Mouse (Mus musculus) kidney, postnatal 0 days (tissue): Measurements from ENCODE around the gene Megf11. TPM values are rescaled to one million over a fixed set of nuclear protein-coding genes. Genes with fewer than 3 reads are reported as not detected.

Experiments used
- ATAC-seq: fragments of 200-750 bp; cut with Nextera tagmentation; replicated peaks from 2 replicates; pipeline ENCODE4 v1.8.0; 2017; ENCODE audit warnings: low read depth, moderate number of reproducible peaks, moderate TSS enrichment, moderate library complexity; ENCODE audit not compliant: low FRiP score
- DNase-seq: peaks from one replicate; pipeline ENCODE4 v3.0.0-alpha.2; 2016; ENCODE audit warnings: low spot score
- H3K27ac ChIP-seq: fragments of 300-500 bp; sonication (generic); 2 replicates; pipeline ENCODE4 v1.5.1; 2014; ENCODE audit warnings: mild to moderate bottlenecking
- H3K27me3 ChIP-seq: fragments of 300-500 bp; sonication (generic); 2 replicates; pipeline ENCODE4 v1.6.1; 2014; ENCODE audit warnings: low read length, mixed read lengths; ENCODE audit not compliant: insufficient read depth
- H3K36me3 ChIP-seq: fragments of 300-500 bp; sonication (generic); 2 replicates; pipeline ENCODE4 v1.6.1; 2014; ENCODE audit warnings: low read length, mixed read lengths; ENCODE audit not compliant: insufficient read depth
- H3K4me1 ChIP-seq: fragments of 300-500 bp; sonication (generic); replicated peaks from 2 replicates; pipeline ENCODE4 v1.6.1; 2014; ENCODE audit warnings: antibody characterized with exemption, low read length, mixed read lengths; ENCODE audit not compliant: insufficient read depth
- H3K4me2 ChIP-seq: fragments of 300-500 bp; sonication (generic); 2 replicates; pipeline ENCODE4 v1.6.1; 2014; ENCODE audit warnings: mild to moderate bottlenecking, low read length, moderate library complexity, mixed read lengths
- H3K4me3 ChIP-seq: fragments of 300-500 bp; sonication (generic); replicated peaks from 2 replicates; pipeline ENCODE4 v1.5.1; 2014; ENCODE audit warnings: low read depth, low read length
- H3K9ac ChIP-seq: fragments of 300-500 bp; sonication (generic); 2 replicates; pipeline ENCODE4 v1.6.1; 2014; ENCODE audit warnings: low read depth, low read length
- H3K9me3 ChIP-seq: fragments of 300-500 bp; sonication (generic); replicated peaks from 2 replicates; pipeline ENCODE4 v1.6.1; 2016; ENCODE audit warnings: low read length, inconsistent platforms, mixed read lengths
- CTCF ChIP-seq: IDR thresholded peaks from 2 replicates; pipeline ENCODE4 v1.5.1; 2016; ENCODE audit warnings: antibody characterized with exemption, low read depth, mild to moderate bottlenecking, moderate library complexity
- WGBS: fragments of 180-500 bp; shearing (Covaris S2); extraction: QIAGEN DNeasy Blood & Tissue Kit; methylation state at CpG from one replicate; pipeline ENCODE4 v1.1.7; 2014; 5-methylcytosine and 5-hydroxymethylcytosine counted together
- polyA plus RNA-seq: library from polyadenylated mRNA; unstranded; fragments of >200 nt; fragmentation: Nextera tagmentation; extraction: Ambion mirVana; gene quantifications from 2 replicates; pipeline ENCODE4 v1.2.1, GENCODE M21; 2015

The Megf11 gene
- polyA plus RNA-seq, 1 experiment from 2014 or later, result 2.6 TPM

DNA sequence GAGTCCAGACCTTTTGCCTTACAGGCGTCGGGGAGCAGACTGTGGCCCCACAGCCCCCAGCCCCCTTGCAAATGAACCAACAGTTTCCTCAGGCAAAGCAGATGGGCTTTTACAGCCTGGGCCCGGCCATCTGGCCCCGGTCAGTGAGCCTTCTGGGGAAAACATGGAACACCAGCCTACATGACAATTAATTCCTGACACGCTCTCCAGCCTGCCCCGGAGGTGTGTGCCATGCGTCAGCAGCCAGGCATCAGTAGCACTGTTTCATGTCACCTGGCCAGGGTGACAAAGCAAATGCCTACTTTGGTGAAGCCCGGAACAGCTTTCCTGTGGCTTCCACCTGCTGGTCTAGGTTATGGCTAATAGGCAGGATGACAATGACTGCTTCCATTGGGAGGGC lies 119.5 kb downstream of the Megf11 start:
- no peaks in the 10 kb centered on the region for H3K27me3 ChIP-seq
- 42% methylated on average over 8 of the region's 8 CpGs for WGBS
- H3K4me2 ChIP-seq, result no peak overlapping the region
- H3K4me3 ChIP-seq, result no peak overlapping the region
- no peaks in the 10 kb centered on the region for H3K9me3 ChIP-seq
- no peak for ATAC-seq
- no peaks in the 10 kb centered on the region for H3K36me3 ChIP-seq
- H3K27ac ChIP-seq, result no peak overlapping the region
- no peak for TF ChIP-seq CTCF
- no peak for DNase-seq
- H3K4me1 ChIP-seq, result peaks cover 5% of the 10 kb centered on the region; the same call in 1 of the 2 replicates
- H3K9ac ChIP-seq, result no peak overlapping the region

DNA sequence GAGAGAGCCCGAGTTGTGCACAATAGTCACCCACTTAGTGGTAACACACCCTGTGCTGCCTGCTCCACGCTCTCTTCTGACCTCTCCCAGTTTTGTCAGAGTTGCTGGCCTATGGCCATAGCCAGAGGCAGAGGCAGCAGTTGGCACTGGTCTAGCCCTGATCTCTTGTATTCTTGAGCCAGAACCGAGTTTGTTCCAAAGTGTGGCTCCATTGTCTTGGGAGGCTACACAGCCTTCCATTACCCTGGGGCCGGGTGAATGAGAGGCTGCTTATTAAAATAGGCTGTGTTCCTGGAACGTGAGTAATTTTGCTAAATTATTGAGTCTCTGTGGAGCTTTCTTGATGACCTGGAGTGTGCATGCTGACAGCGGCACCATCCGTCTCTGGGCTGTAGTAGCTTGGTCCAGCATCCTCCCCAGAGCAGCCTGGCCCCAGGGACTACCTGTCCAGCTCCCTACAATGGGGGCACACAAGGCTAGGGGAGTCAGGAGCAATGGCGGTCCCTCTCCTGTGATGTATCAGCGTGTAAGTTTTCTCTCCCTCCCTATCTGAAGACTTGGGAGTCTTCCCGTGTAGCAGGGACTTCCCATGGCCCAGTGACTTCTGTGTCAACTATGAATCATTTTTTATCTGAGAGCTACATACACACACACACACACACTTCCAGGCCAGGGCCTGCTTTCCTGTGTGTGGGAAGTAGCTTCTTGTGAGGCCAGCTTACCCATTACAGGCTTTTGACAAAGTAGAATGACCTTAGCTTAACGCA lies 121.2 kb downstream of the Megf11 start:
- peaks cover 5% of the 10 kb centered on the region; the same call in 1 of the 2 replicates for H3K4me1 ChIP-seq
- no peak overlapping the region for H3K4me3 ChIP-seq
- H3K9me3 ChIP-seq, result no peaks in the 10 kb centered on the region
- DNase-seq (peak; percentile 85), ATAC-seq (no peak; the same call in 1 of the 2 replicates)
- no peak overlapping the region for H3K9ac ChIP-seq
- no peaks in the 10 kb centered on the region for H3K36me3 ChIP-seq
- H3K27me3 ChIP-seq, result no peaks in the 10 kb centered on the region
- TF ChIP-seq CTCF, result no peak
- WGBS, result 56% methylated on average over 11 of the region's 11 CpGs
- 0 out of 2 replicates have a peak overlapping the region, but pooled peaks have one; percentile 25 for H3K27ac ChIP-seq
- H3K4me2 ChIP-seq, result no peak overlapping the region

DNA sequence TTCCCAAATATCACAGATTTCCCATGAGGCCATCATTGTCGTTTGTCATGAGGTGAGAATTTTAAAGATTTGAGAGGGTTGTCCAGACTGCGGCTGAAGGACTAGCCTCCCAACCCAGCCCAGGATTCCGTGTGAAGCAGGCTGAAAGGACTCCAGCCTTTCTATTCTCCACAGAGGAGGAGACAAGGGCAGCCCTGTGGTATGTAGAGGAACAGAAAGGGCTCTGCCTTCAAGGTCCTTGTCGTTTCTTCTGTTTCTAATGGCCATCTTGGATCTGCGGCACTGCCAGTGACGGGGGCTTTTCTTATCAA lies 121.7 kb downstream of the Megf11 start:
- 52% methylated on average over 6 of the region's 6 CpGs for WGBS
- DNase-seq (no peak), ATAC-seq (no peak; the same call in 1 of the 2 replicates)
- Histone ChIP-seq H3K9me3 (no peaks in the 10 kb centered on the region), H3K4me3 (no peak overlapping the region), H3K4me1 (peaks cover 5% of the 10 kb centered on the region; the same call in 1 of the 2 replicates), H3K4me2 (no peak overlapping the region), H3K36me3 (no peaks in the 10 kb centered on the region), H3K9ac (no peak overlapping the region), H3K27me3 (no peaks in the 10 kb centered on the region), H3K27ac (peak overlapping the region; percentile 25; the same call in 1 of the 2 replicates)
- no peak for TF ChIP-seq CTCF

DNA sequence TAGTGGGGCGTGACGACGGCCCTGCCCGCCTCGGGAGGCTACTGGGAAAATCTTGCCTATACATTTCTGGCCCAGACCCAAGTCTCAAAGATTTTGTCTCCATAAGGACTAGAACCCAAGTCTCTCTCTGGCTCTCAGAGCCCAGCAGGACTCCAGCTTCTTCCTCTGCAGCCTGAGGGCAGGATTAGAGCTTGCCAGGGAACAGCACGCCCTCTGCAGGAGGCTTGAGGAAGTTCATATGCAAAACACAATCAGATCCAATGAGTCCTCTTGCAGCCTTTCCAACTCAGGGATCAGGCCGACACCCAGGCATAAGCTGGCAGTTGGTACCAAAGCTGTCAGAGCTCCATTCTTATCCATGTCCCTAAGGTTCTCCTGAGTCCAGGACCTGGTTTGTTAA lies 122.6 kb downstream of the Megf11 start:
- Histone ChIP-seq H3K4me3 (no peak overlapping the region), H3K4me2 (no peak overlapping the region), H3K9ac (no peak overlapping the region), H3K4me1 (peaks cover 5% of the 10 kb centered on the region; the same call in 1 of the 2 replicates), H3K9me3 (no peaks in the 10 kb centered on the region), H3K27me3 (no peaks in the 10 kb centered on the region), H3K27ac (no peak overlapping the region), H3K36me3 (no peaks in the 10 kb centered on the region)
- DNase-seq, result no peak
- TF ChIP-seq CTCF, result peak; percentile 68
- no peak for ATAC-seq
- WGBS, result 18% methylated on average over 7 of the region's 7 CpGs

DNA sequence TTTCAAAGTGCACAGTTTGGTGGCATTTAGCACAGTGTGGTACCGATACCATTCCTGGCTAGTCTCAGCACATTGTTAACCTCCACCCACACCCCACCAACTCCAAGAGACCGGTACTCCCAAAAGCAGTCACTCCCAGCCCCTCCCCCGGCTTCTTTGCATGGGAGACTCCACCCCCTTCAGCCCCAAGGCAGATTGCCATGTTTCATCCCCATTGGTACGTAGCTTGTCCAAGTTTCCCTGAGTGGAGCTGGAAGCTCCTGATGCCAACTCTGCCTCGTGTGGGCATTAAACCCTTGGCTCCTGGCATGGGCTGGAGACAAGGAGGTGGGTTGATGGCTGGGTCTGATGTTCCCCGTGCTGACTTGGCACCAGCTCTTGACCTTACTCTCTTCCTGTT lies 129.4 kb downstream of the Megf11 start:
- Histone ChIP-seq H3K36me3 (no peaks in the 10 kb centered on the region), H3K4me1 (no peaks in the 10 kb centered on the region), H3K9ac (no peak overlapping the region), H3K4me2 (no peak overlapping the region), H3K27ac (no peak overlapping the region), H3K27me3 (no peaks in the 10 kb centered on the region), H3K4me3 (no peak overlapping the region), H3K9me3 (no peaks in the 10 kb centered on the region)
- 58% methylated on average over 6 of the region's 6 CpGs for WGBS
- TF ChIP-seq CTCF, result no peak
- no peak for ATAC-seq
- DNase-seq, result no peak

DNA sequence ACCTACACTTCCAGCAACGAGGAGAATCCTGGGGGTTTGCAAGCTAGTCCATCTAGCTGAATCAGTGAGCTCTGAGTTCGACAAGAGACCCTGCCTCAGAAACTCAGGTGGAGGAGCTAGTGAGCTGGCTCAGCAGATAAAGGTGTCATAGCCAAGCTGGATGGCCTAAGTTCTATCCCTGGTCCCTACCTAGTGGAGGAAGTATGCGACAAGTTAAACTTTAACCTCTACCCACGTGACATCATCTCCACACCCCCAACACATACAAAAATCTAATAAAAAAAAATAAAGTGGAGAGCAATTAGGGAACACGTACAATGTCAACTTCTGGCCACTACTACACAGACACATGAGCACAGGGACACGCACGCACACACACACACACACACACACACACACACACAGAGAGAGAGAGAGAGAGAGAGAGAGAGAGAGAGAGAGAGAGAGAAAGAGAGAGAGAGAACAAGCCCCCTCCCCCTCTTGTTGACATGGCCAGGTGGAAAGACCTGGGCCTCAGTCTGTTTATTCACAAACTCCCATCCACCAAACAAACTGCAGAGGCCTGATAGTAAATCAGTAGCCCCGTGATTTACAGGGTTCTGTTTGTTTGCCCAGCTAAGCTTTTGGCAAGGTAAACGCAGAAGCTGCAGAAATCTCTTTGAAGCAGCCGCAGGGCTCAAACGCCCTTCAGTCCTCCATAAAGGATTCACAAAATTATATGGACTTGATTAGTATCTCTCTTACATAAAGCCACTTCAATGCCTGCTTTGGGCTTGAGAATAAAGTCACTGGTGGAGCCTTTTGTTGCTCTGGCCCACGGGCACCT lies 134.7 kb downstream of the Megf11 start:
- TF ChIP-seq CTCF, result no peak

More for the DNA sequence above, 134.7 kb downstream of the Megf11 start:
- Histone ChIP-seq H3K4me3 (no peak overlapping the region), H3K4me2 (no peak overlapping the region), H3K4me1 (0 out of 2 replicates have a peak, but pooled peaks cover 10% of the 10 kb centered on the region), H3K36me3 (no peaks in the 10 kb centered on the region), H3K9ac (no peak overlapping the region), H3K27ac (no peak overlapping the region), H3K9me3 (no peaks in the 10 kb centered on the region), H3K27me3 (no peaks in the 10 kb centered on the region)
- 62% methylated on average over 12 of the region's 12 CpGs for WGBS
- DNase-seq (no peak), ATAC-seq (no peak)
